ENCODE assay signal across 9 mouse cellular contexts in the genomic region with DNA sequence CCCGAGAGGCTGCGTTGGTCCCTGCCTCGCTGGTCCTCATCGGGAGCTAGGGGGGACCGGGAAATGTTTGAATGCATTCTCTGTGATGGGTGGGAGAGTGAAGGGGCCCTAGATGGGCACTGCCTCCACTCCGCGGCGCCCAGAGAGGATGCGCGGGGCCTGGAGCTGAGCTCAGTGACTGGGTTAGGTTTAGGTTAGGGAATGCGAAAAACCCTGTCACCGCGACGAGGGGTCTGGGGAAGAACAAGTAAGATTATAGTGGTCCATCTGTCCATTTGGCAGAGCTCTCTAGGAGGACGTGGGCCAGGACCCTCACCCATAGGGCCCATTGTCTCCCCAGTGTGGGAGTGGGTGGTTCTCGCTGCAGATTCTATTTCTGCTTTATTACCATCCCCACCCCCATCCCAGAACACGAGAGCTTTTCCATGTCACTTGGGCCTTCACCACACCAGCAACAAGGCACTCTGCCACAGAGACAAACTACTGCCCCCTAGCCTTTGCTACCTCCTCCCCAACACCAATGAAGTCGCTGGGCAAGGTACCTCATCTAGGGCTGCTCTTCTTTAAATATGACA. TPM values are rescaled to one million over a fixed set of nuclear protein-coding genes. Genes with fewer than 3 reads are reported as not detected.
A peak's percentile ranks its signal among the peaks of the same experiment; 100 is the strongest.
DNase-seq lines count a peak whose midpoint lies in the region; ATAC-seq and TF ChIP-seq lines count a peak whose summit lies in the region.
"Had no signal": no experiment of that assay in that cellular context is flagged by ENCODE, and none has a peak within 500 bp of the region (broad histone marks: within the 10 kb centered on the region; RNA-seq: fewer than 3 reads in every experiment).

No protein-coding gene starts in this region.

- no peaks in the 10 kb centered on the region for H3K36me3 ChIP-seq in heart, embryonic 12.5 days
- H3K36me3 ChIP-seq in ES-E14 (ENCODE audit: control insufficient read depth, insufficient read depth, low read length, poor library complexity, severe bottlenecking), result no peaks in the 10 kb centered on the region
- no peaks in the 10 kb centered on the region for H3K36me3 ChIP-seq in forebrain, embryonic 16.5 days (ENCODE audit: control insufficient read depth, insufficient read depth)
- no peaks in the 10 kb centered on the region for H3K36me3 ChIP-seq in liver, embryonic 12.5 days

- no peak for TF ChIP-seq POLR2A in lung, adult 2 months (IDR thresholded peaks at IDR 0.05; ENCODE audit: borderline replicate concordance, extremely low read depth, low read depth, low read length)

- WGBS in heart, embryonic 12.5 days, result 2% methylated on average over 18 of the region's 18 CpGs
- under 1% methylated on average over 18 of the region's 18 CpGs for WGBS in forebrain, embryonic 16.5 days
- WGBS in liver, embryonic 12.5 days (ENCODE audit: insufficient replicate concordance), result 3% methylated on average over 18 of the region's 18 CpGs
- WGBS in lung, adult 2 months, result 4% methylated on average over 18 of the region's 18 CpGs

- in situ Hi-C loops in ES-E14 (cut with MboI; ENCODE audit: low sequenced_read_pairs in 2 of 2, unreplicated experiment in 2 of 2), result no loop called here

- H3K9ac ChIP-seq in heart, embryonic 12.5 days, result no peak overlapping the region
- H3K9ac ChIP-seq in ES-E14 (ENCODE audit: insufficient read depth, low read depth, low read length, poor library complexity, severe bottlenecking), result peak overlapping the region; percentile 38; the same call in 1 of the 2 replicates
- H3K9ac ChIP-seq in forebrain, embryonic 16.5 days (replicated peaks; ENCODE audit: low read depth, low read length), result peak overlapping the region; percentile 89
- H3K9ac ChIP-seq in liver, embryonic 12.5 days, result no peak overlapping the region

- peak; percentile 22; the same call in 1 of the 2 replicates for ATAC-seq in heart, embryonic 12.5 days (ENCODE audit: insufficient number of reproducible peaks, low FRiP score)
- peak; percentile 69 for ATAC-seq in forebrain, embryonic 16.5 days
- ATAC-seq in liver, embryonic 12.5 days, result 0 out of 2 replicates have a peak, but pooled peaks have one; percentile 8

- H3K27me3 ChIP-seq in heart, embryonic 12.5 days (replicated peaks), result peaks cover 30% of the 10 kb centered on the region
- 0 out of 2 replicates have a peak, but pooled peaks cover 5% of the 10 kb centered on the region for H3K27me3 ChIP-seq in forebrain, embryonic 16.5 days (replicated peaks; ENCODE audit: control insufficient read depth, insufficient read depth, low read length)
- peaks cover 26% of the 10 kb centered on the region for H3K27me3 ChIP-seq in liver, embryonic 12.5 days (replicated peaks)

- H3K4me2 ChIP-seq in heart, embryonic 12.5 days, result peak overlapping the region; percentile 82
- H3K4me2 ChIP-seq in forebrain, embryonic 16.5 days (ENCODE audit: low read length), result peak overlapping the region; percentile 82
- H3K4me2 ChIP-seq in liver, embryonic 12.5 days, result peak overlapping the region; percentile 61

- H3K4me1 ChIP-seq in heart, embryonic 12.5 days (replicated peaks), result peaks cover 5% of the 10 kb centered on the region
- H3K4me1 ChIP-seq in ES-E14 (ENCODE audit: control insufficient read depth in 2 of 2, insufficient read depth in 2 of 2, low read length in 2 of 2, poor library complexity in 1 of 2), result peaks cover 0 to 3% of the 10 kb centered on the region in 2 experiments; a peak in 2 of 4 replicates
- peaks cover 28% of the 10 kb centered on the region for H3K4me1 ChIP-seq in forebrain, embryonic 16.5 days (replicated peaks; ENCODE audit: control insufficient read depth, insufficient read depth, low read length)
- H3K4me1 ChIP-seq in liver, embryonic 12.5 days, result 0 out of 2 replicates have a peak, but pooled peaks cover 6% of the 10 kb centered on the region
- no peaks in the 10 kb centered on the region for H3K4me1 ChIP-seq in lung, adult 2 months (ENCODE audit: control insufficient read depth, insufficient read depth, low read length)

- no peak overlapping the region for H3K27ac ChIP-seq in heart, embryonic 12.5 days (ENCODE audit: poor library complexity, severe bottlenecking)
- H3K27ac ChIP-seq in ES-E14 (ENCODE audit: insufficient read depth, low read depth, low read length, poor library complexity, severe bottlenecking), result no peak overlapping the region
- peak overlapping the region; percentile 89 for H3K27ac ChIP-seq in forebrain, embryonic 16.5 days (ENCODE audit: low read length)
- H3K27ac ChIP-seq in liver, embryonic 12.5 days, result no peak overlapping the region

- no peaks in the 10 kb centered on the region for H3K9me3 ChIP-seq in heart, embryonic 12.5 days (replicated peaks)
- no peaks in the 10 kb centered on the region for H3K9me3 ChIP-seq in ES-E14 (ENCODE audit: control insufficient read depth, insufficient read depth, low read depth, low read length)
- H3K9me3 ChIP-seq in forebrain, embryonic 16.5 days (ENCODE audit: control insufficient read depth, low read length), result no peaks in the 10 kb centered on the region
- no peaks in the 10 kb centered on the region for H3K9me3 ChIP-seq in liver, embryonic 12.5 days (replicated peaks)

- peak overlapping the region; percentile 46 for H3K4me3 ChIP-seq in heart, embryonic 12.5 days
- H3K4me3 ChIP-seq in ES-E14 (ENCODE audit: insufficient read depth in 1 of 2, low read depth in 1 of 2, low read length in 2 of 2, poor library complexity in 1 of 2, severe bottlenecking in 1 of 2), result peak overlapping the region; percentile 73 to 78
- H3K4me3 ChIP-seq in forebrain, embryonic 16.5 days (replicated peaks; ENCODE audit: low read length), result peak overlapping the region; percentile 76
- peak overlapping the region; percentile 24; the same call in 1 of the 2 replicates for H3K4me3 ChIP-seq in liver, embryonic 12.5 days
- H3K4me3 ChIP-seq in lung, adult 2 months (replicated peaks; ENCODE audit: extremely low read depth, low read depth, low read length), result no peak overlapping the region

- no peak for TF ChIP-seq CTCF in lung, adult 2 months (IDR thresholded peaks at IDR 0.05; ENCODE audit: insufficient read depth, low read length)

- intact Hi-C loops in heart, postnatal 25 days (cut with DNase I), result no loop called here

- no peak for DNase-seq in heart, postnatal 25 days (ENCODE audit: low spot score)
- no peak for DNase-seq in ES-E14 (ENCODE audit: low read depth, low spot score)
- no peak for DNase-seq in adrenal gland, postnatal 14 days
- no peak for DNase-seq in lung, adult 2 months
- DNase-seq in spleen, postnatal 14 days (ENCODE audit: low spot score in 2 of 2), result no peak

TF ChIP-seq in ES-E14, 5 proteins besides CTCF, POLR2A, EP300 and RAD21:
- TF ChIP-seq ZC3H11A (IDR thresholded peaks at IDR 0.05; ENCODE audit: borderline replicate concordance, low read depth, low read length) (no peak), ZNF384 (IDR thresholded peaks at IDR 0.05; ENCODE audit: low read depth, low read length) (no peak)

RNA-seq across cellular contexts. Expression of a gene that starts 0.4 kb away (rescaled TPM):
- 0.04 TPM in 1 of 2 replicates, not detected in the other for polyA plus RNA-seq in heart, embryonic 12.5 days (2016; fragmentation: Nextera tagmentation; extraction: Ambion mirVana)
- total RNA-seq in heart, postnatal 25 days (2021), result not detected
- total RNA-seq in ES-E14 (2012; rRNA removed), result not detected in 2 replicates
- 30.0 and 33.5 TPM in 2 replicates for polyA plus RNA-seq in forebrain, embryonic 16.5 days (2015; fragmentation: Nextera tagmentation; extraction: Ambion mirVana)
- polyA plus RNA-seq in liver, embryonic 12.5 days (2016; fragmentation: Nextera tagmentation; extraction: Ambion mirVana), result not detected in 2 replicates
- total RNA-seq in adrenal gland, postnatal 14 days (2021), result 0.70 and 0.71 TPM in 2 replicates
- polyA plus RNA-seq in lung, adult 2 months (2012; rRNA removed), result not detected in 2 replicates

RNA-seq across cellular contexts. Expression of a gene that starts 19.1 kb away (rescaled TPM):
- polyA plus RNA-seq in heart, embryonic 12.5 days (2016; fragmentation: Nextera tagmentation; extraction: Ambion mirVana), result not detected in 2 replicates
- not detected for total RNA-seq in heart, postnatal 25 days (2021)
- total RNA-seq in ES-E14 (2012; rRNA removed), result not detected in 2 replicates
- polyA plus RNA-seq in forebrain, embryonic 16.5 days (2015; fragmentation: Nextera tagmentation; extraction: Ambion mirVana), result 0.15 TPM in 1 of 2 replicates, not detected in the other
- polyA plus RNA-seq in liver, embryonic 12.5 days (2016; fragmentation: Nextera tagmentation; extraction: Ambion mirVana), result not detected in 2 replicates
- not detected in 2 replicates for total RNA-seq in adrenal gland, postnatal 14 days (2021)
- polyA plus RNA-seq in lung, adult 2 months (2012; rRNA removed), result not detected in 2 replicates
- polyA plus RNA-seq: spleen, adult 2 months had no signal

RNA-seq across cellular contexts. Expression of a gene that starts 44.4 kb away (rescaled TPM):
- polyA plus RNA-seq in heart, embryonic 12.5 days (2016; fragmentation: Nextera tagmentation; extraction: Ambion mirVana), result 0.32 and 0.42 TPM in 2 replicates
- not detected for total RNA-seq in heart, postnatal 25 days (2021)
- 0.58 and 0.69 TPM in 2 replicates for total RNA-seq in ES-E14 (2012; rRNA removed)
- 0.32 and 0.49 TPM in 2 replicates for polyA plus RNA-seq in forebrain, embryonic 16.5 days (2015; fragmentation: Nextera tagmentation; extraction: Ambion mirVana)
- not detected in 2 replicates for polyA plus RNA-seq in liver, embryonic 12.5 days (2016; fragmentation: Nextera tagmentation; extraction: Ambion mirVana)
- not detected in 2 replicates for total RNA-seq in adrenal gland, postnatal 14 days (2021)
- polyA plus RNA-seq in lung, adult 2 months (2012; rRNA removed), result not detected in 2 replicates
- polyA plus RNA-seq: spleen, adult 2 months had no signal

Comparison
In these comparisons a context has a peak if more than half of its experiments do, and no peak if none do; other contexts are left out.
1. ATAC-seq: peak in every context shown above with its lines; median percentile 69 in forebrain, embryonic 16.5 days; 22 in heart, embryonic 12.5 days; 8 in liver, embryonic 12.5 days.
2. H3K9ac ChIP-seq: peak in ES-E14 (single experiment) and forebrain, embryonic 16.5 days (single experiment); none in heart, embryonic 12.5 days (single experiment) and liver, embryonic 12.5 days (single experiment).
3. RNA of a gene that starts 0.4 kb away (polyA plus RNA-seq): 30.0 to 33.5 TPM in forebrain, embryonic 16.5 days; 0.04 TPM in heart, embryonic 12.5 days, not detected in liver, embryonic 12.5 days and not detected in lung, adult 2 months; every median in the first group is over 10 times any median in the second.
4. Peak in every context shown above with its lines, with median percentiles within 50 percentile points of each other: H3K4me2 ChIP-seq.